In the genomic region with DNA sequence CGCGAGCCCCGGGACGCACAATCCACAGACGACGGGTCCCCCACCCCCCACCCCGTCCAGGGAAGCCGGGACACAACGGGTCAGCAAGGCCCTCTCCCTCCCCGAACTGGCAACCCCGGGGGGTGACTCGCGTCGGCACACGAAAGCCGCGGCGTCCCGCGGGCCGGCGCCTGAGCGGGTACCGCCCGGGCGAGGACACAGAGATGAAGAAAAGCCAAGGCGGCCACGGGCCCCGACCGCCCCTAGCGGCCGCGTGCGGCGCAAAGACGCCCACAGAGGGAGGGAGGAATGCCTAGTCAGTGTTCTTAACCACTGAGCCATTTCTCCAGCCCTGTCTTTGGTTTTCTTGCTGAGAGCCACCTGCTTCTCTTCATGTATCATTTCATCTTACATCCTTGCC, we compare ENCODE assay signal across 9 mouse cellular contexts. TPM values are rescaled to one million over a fixed set of nuclear protein-coding genes. Genes with fewer than 3 reads are reported as not detected.
A peak's percentile ranks its signal among the peaks of the same experiment; 100 is the strongest.
DNase-seq lines count a peak whose midpoint lies in the region; ATAC-seq and TF ChIP-seq lines count a peak whose summit lies in the region.
"Had no signal": no experiment of that assay in that cellular context is flagged by ENCODE, and none has a peak within 500 bp of the region (broad histone marks: within the 10 kb centered on the region; RNA-seq: fewer than 3 reads in every experiment).

No protein-coding gene starts in this region.

- ATAC-seq in kidney, embryonic 14.5 days (ENCODE audit: low FRiP score, low TSS enrichment): no peak
- ATAC-seq in heart, postnatal 0 days (ENCODE audit: insufficient read depth, low read depth): no peak
- no peak for ATAC-seq in limb, embryonic 14.5 days (ENCODE audit: low FRiP score, low read depth)

- WGBS in kidney, embryonic 14.5 days: 10% methylated on average over 35 of the region's 36 CpGs
- 11% methylated on average over 36 of the region's 36 CpGs for WGBS in heart, postnatal 0 days
- 13% methylated on average over 35 of the region's 36 CpGs for WGBS in limb, embryonic 14.5 days

- peak; percentile 74 for DNase-seq in kidney, adult 18-20 months
- peak; percentile 93 for DNase-seq in NIH3T3 (ENCODE audit: low read depth)
- peak; percentile 62 to 83 for DNase-seq in cerebellum, postnatal 25 days
- peak; percentile 97 for DNase-seq in heart, postnatal 0 days (ENCODE audit: low spot score)
- DNase-seq in limb, embryonic 14.5 days (ENCODE audit: low spot score): peak; percentile 88
- peak; percentile 57 to 73 for DNase-seq in right cerebral cortex, postnatal 10 days (ENCODE audit: low spot score in 2 of 2)
- peak; percentile 33 for DNase-seq in urinary bladder, postnatal 10 days (ENCODE audit: low spot score)

- peak; percentile 61 for TF ChIP-seq CTCF in heart, postnatal 0 days (IDR thresholded peaks at IDR 0.05; ENCODE audit: low read depth)

- no peaks in the 10 kb centered on the region for H3K4me1 ChIP-seq in kidney, embryonic 14.5 days (ENCODE audit: control insufficient read depth, insufficient read depth, low read length)
- no peaks in the 10 kb centered on the region for H3K4me1 ChIP-seq in heart, postnatal 0 days (ENCODE audit: control insufficient read depth, insufficient read depth)
- no peaks in the 10 kb centered on the region for H3K4me1 ChIP-seq in limb, embryonic 14.5 days (ENCODE audit: control insufficient read depth, insufficient read depth, low read length)

- H3K27ac ChIP-seq in kidney, embryonic 14.5 days (ENCODE audit: low read depth, low read length): no peak overlapping the region
- H3K27ac ChIP-seq in heart, postnatal 0 days (ENCODE audit: low read depth): no peak overlapping the region
- H3K27ac ChIP-seq in limb, embryonic 14.5 days (replicated peaks; ENCODE audit: low read depth, low read length): no peak overlapping the region

- no peaks in the 10 kb centered on the region for H3K36me3 ChIP-seq in kidney, embryonic 14.5 days (ENCODE audit: control insufficient read depth, insufficient read depth, low read length)
- no peaks in the 10 kb centered on the region for H3K36me3 ChIP-seq in heart, postnatal 0 days (replicated peaks; ENCODE audit: control insufficient read depth, insufficient read depth, low read length)
- H3K36me3 ChIP-seq in limb, embryonic 14.5 days (ENCODE audit: control insufficient read depth, insufficient read depth, low read length): no peaks in the 10 kb centered on the region

- peaks cover 75% of the 10 kb centered on the region for H3K27me3 ChIP-seq in kidney, embryonic 14.5 days (ENCODE audit: control insufficient read depth, insufficient read depth, low read length)
- peaks cover 41% of the 10 kb centered on the region for H3K27me3 ChIP-seq in heart, postnatal 0 days (ENCODE audit: control insufficient read depth, insufficient read depth, low read length)
- peaks cover 48% of the 10 kb centered on the region for H3K27me3 ChIP-seq in limb, embryonic 14.5 days (ENCODE audit: control insufficient read depth, insufficient read depth, low read length)

- H3K9ac ChIP-seq in kidney, embryonic 14.5 days (ENCODE audit: low read depth, low read length): no peak overlapping the region
- H3K9ac ChIP-seq in heart, postnatal 0 days (replicated peaks; ENCODE audit: low read depth, low read length): no peak overlapping the region
- no peak overlapping the region for H3K9ac ChIP-seq in limb, embryonic 14.5 days (ENCODE audit: low read depth, low read length, severe bottlenecking)

- H3K9me3 ChIP-seq in kidney, embryonic 14.5 days (ENCODE audit: control insufficient read depth, low read length): no peaks in the 10 kb centered on the region
- no peaks in the 10 kb centered on the region for H3K9me3 ChIP-seq in heart, postnatal 0 days (replicated peaks; ENCODE audit: control insufficient read depth, low read length)
- H3K9me3 ChIP-seq in limb, embryonic 14.5 days (ENCODE audit: control insufficient read depth, low read length): no peaks in the 10 kb centered on the region

- TF ChIP-seq EP300 in heart, postnatal 0 days (IDR thresholded peaks at IDR 0.05; ENCODE audit: low read depth): no peak

- no peak overlapping the region for H3K4me3 ChIP-seq in kidney, embryonic 14.5 days (ENCODE audit: low read length)
- no peak overlapping the region for H3K4me3 ChIP-seq in heart, postnatal 0 days (ENCODE audit: low read depth, low read length)
- H3K4me3 ChIP-seq in limb, embryonic 14.5 days (replicated peaks; ENCODE audit: low read length): no peak overlapping the region

- TF ChIP-seq POLR2A in limb, embryonic 14.5 days (IDR thresholded peaks at IDR 0.05; ENCODE audit: borderline replicate concordance, extremely low read depth, insufficient read depth, insufficient read length): no peak

- H3K4me2 ChIP-seq in kidney, embryonic 14.5 days (replicated peaks; ENCODE audit: low read depth, low read length): no peak overlapping the region
- no peak overlapping the region for H3K4me2 ChIP-seq in heart, postnatal 0 days (ENCODE audit: low read depth, low read length)
- H3K4me2 ChIP-seq in limb, embryonic 14.5 days (replicated peaks; ENCODE audit: low read depth, low read length, severe bottlenecking): no peak overlapping the region

RNA-seq across cellular contexts. Expression of a gene that starts 26.6 kb away (rescaled TPM):
- 120 and 163 TPM in 2 replicates for polyA plus RNA-seq in kidney, embryonic 14.5 days (2014; fragmentation: Nextera tagmentation; extraction: Ambion mirVana)
- 5.5 and 28.3 TPM in 2 replicates for total RNA-seq in heart, postnatal 0 days (2014; rRNA removed; ENCODE audit: low replicate concordance)
- 89.0 and 97.8 TPM in 2 replicates for polyA plus RNA-seq in heart, postnatal 0 days (2015; fragmentation: Nextera tagmentation; extraction: Ambion mirVana)
- polyA plus RNA-seq in limb, embryonic 14.5 days (2012; rRNA removed): 73.2 and 87.5 TPM in 2 replicates
- polyA plus RNA-seq in limb, embryonic 14.5 days (2014; fragmentation: Nextera tagmentation; extraction: Ambion mirVana): 113 and 123 TPM in 2 replicates

RNA-seq across cellular contexts. Expression of a gene that starts 40.7 kb away (rescaled TPM):
- polyA plus RNA-seq in kidney, embryonic 14.5 days (2014; fragmentation: Nextera tagmentation; extraction: Ambion mirVana): 11.5 and 16.7 TPM in 2 replicates
- 7.4 and 14.3 TPM in 2 replicates for total RNA-seq in heart, postnatal 0 days (2014; rRNA removed; ENCODE audit: low replicate concordance)
- polyA plus RNA-seq in heart, postnatal 0 days (2015; fragmentation: Nextera tagmentation; extraction: Ambion mirVana): 4.8 and 5.1 TPM in 2 replicates
- polyA plus RNA-seq in limb, embryonic 14.5 days (2012; rRNA removed): 42.6 and 44.6 TPM in 2 replicates
- 14.5 and 16.9 TPM in 2 replicates for polyA plus RNA-seq in limb, embryonic 14.5 days (2014; fragmentation: Nextera tagmentation; extraction: Ambion mirVana)

RNA-seq across cellular contexts. Expression of a gene that starts 41.2 kb away (rescaled TPM):
- polyA plus RNA-seq in kidney, embryonic 14.5 days (2014; fragmentation: Nextera tagmentation; extraction: Ambion mirVana): not detected in 2 replicates
- not detected in 2 replicates for total RNA-seq in heart, postnatal 0 days (2014; rRNA removed; ENCODE audit: low replicate concordance)
- not detected in 2 replicates for polyA plus RNA-seq in heart, postnatal 0 days (2015; fragmentation: Nextera tagmentation; extraction: Ambion mirVana)
- 0.09 TPM in 1 of 2 replicates, not detected in the other for polyA plus RNA-seq in limb, embryonic 14.5 days (2012; rRNA removed)
- polyA plus RNA-seq in limb, embryonic 14.5 days (2014; fragmentation: Nextera tagmentation; extraction: Ambion mirVana): not detected in 2 replicates

RNA-seq across cellular contexts. Expression of a gene that starts 55.0 kb away (rescaled TPM):
- 0.19 TPM in 1 of 2 replicates, not detected in the other for polyA plus RNA-seq in kidney, embryonic 14.5 days (2014; fragmentation: Nextera tagmentation; extraction: Ambion mirVana)
- total RNA-seq in heart, postnatal 0 days (2014; rRNA removed; ENCODE audit: low replicate concordance): not detected in 2 replicates
- polyA plus RNA-seq in heart, postnatal 0 days (2015; fragmentation: Nextera tagmentation; extraction: Ambion mirVana): not detected in 2 replicates
- not detected in 2 replicates for polyA plus RNA-seq in limb, embryonic 14.5 days (2012; rRNA removed)
- not detected in 2 replicates for polyA plus RNA-seq in limb, embryonic 14.5 days (2014; fragmentation: Nextera tagmentation; extraction: Ambion mirVana)
- polyA plus RNA-seq: heart, embryonic 16.5 days had no signal

Comparison
In these comparisons a context has a peak if more than half of its experiments do, and no peak if none do; other contexts are left out.
1. DNase-seq: peak in every context shown above with its lines; median percentile 97 in heart, postnatal 0 days; 93 in NIH3T3; 88 in limb, embryonic 14.5 days; 74 in kidney, adult 18-20 months; 72 in cerebellum, postnatal 25 days; 65 in right cerebral cortex, postnatal 10 days; 33 in urinary bladder, postnatal 10 days.